Mouse (Mus musculus) urinary bladder, postnatal 14 days (tissue): ENCODE measurements around the gene Serpini1.
"Not testable (repeated sequence)": the region's sequence is repeated elsewhere in the genome, so short reads cannot be mapped to it uniquely, and the experiment has no call there.

ENCODE experiments used
- DNase-seq: peaks from one replicate; pipeline ENCODE4 v3.0.0; 2021; ENCODE audit warnings: low spot score

The Serpini1 gene

GRCm38 (mm10) chr3:75635648-75636047 is 78.3 kb downstream of the Serpini1 start:
- no peak for DNase-seq

- DNase-seq, result no peak
These were observed 82.2 kb downstream of the Serpini1 start for GRCm38 (mm10) chr3:75639546-75639945.

DNA sequence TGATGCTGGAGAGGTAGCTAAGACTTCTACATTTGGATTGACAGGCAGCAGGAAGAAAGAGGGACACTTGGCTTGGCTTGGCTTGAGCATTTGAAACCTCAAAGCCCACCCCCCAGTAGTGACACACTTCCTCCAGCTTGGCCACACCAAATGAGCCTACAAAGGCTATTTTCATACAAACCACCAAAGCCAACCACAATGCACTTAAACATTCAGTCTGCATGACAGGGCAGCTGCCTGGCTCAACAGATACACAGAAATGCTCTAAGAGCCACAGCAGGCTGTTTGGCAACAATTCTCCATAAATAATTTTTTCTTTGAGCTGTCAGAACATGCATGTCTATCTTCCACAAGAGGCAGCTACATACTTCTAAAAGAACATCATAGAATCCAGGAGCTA is 90.2 kb downstream of the Serpini1 start:
- no peak for DNase-seq

- no peak for DNase-seq
These were observed 90.9 kb downstream of the Serpini1 start for GRCm38 (mm10) chr3:75648226-75648625.

- DNase-seq, result not testable (repeated sequence)
These were observed 93.2 kb downstream of the Serpini1 start for GRCm38 (mm10) chr3:75650416-75651154.

DNA sequence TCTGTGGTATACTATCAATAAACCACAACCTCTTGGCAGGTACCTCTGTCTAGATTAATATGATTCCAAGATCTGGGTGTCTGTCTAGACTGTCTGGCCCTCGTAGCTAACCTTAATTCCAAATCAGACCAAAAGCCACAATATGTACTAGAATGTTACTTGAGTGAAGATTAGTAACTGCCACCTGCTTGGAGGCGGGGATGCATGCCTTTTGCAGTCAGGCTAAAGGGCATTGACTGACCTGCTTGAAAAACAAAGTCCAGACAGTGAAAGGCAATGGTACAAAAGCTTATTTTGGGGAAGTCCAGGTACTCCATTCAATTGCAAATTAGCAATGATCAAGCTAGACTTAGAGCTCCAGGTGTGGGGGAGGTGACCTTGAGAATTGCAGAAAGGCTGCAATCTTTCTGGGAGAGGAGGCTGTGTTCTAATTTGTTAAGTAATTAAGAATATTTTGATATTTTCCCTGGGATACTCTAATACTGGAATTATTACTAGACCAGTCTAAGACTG is 94.3 kb downstream of the Serpini1 start:
- no peak for DNase-seq

DNA sequence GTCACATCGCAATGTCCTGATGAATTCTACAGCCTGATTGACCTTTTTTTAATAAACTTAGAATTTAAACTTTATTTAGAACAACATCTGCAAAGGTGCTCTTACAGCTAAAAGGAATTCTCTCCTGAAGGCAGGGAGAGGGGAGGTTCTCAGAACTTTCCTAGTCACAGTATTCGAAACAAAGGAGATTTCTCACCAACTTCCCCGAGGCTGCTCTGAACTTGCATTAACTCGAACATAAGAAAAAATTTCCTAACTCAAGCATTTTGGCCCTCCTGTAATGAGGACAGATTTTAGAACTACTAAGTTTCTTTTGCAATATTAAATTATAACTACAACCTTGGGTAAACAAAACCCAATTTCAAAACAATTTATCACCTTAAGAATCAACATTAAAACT is 96.6 kb downstream of the Serpini1 start:
- not testable (repeated sequence) for DNase-seq

DNA sequence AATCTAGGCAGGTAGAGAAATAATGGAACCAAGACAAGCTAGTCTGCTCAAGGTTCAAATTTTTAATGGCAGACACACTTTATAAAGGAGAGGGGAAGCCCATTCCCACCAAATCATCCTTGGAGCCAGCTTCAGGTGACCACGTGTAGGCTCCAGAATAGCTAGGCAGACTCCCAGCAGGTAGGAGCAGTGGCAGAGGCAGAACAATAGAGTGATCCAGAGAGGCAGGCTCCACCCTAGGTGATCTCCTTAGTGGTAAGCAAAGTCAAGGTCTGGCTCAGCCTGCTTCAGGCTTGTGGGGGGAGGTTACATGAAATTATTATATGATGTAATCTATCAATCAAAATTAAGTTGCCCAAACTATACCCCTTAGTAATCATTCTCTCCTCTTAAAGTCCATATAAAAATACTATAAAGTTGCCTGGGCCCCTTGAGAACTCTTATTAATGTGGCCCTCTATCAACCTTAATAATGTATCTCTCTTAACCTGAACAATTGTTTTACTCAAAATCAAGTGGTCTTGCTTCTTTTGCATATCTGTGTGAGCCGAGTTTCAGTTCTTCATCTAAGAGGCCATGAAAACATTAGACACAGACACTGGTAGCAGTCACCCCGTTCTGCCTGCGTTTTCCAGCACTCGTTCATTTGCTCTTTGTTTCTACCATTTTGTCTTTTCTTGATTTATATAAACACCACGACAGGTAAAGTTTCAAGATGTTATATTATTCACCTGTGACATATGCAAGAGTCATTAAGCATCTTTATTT is 98.4 kb downstream of the Serpini1 start:
- no peak for DNase-seq

GRCm38 (mm10) chr3:75666962-75667361 is 109.6 kb downstream of the Serpini1 start:
- no peak for DNase-seq

- no peak for DNase-seq
These were observed 113.1 kb downstream of the Serpini1 start for GRCm38 (mm10) chr3:75670425-75670824.

DNA sequence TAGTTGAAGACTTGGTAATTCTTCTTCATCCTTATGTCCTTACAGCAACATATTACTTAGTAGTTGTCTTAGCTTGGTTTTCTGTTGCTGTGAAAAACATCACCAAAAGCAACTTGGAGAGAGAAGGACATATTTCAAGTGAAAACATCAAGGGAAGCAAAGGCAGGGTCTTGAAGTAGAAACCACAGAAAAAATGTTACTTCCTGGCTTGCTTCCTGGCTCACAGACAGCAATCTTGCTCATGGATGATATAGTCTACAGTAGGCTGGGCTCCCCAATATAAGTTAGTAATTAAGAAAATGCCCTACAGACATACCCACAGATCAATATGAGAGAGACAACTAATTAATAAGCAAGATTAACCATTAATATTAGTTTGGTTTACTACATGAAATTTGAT is 125.5 kb downstream of the Serpini1 start:
- no peak for DNase-seq

DNA sequence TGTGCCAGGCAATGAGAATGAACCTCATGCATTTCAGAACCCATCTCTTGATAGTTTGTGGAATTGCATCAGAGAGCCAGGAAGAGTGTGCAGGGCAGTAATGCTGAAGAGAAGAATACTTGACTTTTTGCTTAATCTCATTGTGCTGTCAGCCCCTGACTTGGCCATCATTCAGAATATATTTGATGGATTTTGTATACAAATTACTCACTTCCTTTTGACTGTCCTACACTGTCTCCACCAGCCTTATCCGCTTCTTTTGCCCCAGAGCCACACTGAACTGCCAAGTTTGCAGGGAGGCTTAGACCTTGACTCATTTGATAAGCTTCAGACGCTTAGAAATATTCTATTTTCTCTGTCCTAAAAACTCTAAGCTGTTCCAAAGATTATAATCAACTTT is 129.4 kb downstream of the Serpini1 start:
- no peak for DNase-seq

- DNase-seq, result no peak
These were observed 130.0 kb downstream of the Serpini1 start for GRCm38 (mm10) chr3:75687187-75687825.

DNA sequence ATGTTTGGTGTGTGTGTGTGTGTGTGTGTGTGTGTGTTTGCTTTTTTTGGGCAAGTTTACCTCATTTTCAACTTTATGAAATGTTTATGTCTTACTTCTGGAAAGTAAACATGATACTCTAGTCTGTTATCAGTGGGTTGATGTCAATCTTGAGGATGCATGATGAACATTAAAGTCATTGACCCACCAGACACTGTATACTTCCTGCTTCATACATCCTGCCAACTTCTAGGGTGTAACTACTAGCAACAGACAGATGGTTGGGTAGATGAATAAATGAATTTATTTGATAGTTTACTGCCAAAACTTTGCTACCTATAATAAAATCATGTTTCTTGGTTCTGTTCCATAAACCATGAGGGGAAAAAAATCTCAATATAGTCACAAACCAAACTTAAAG is 133.0 kb downstream of the Serpini1 start:
- DNase-seq, result no peak

- no peak for DNase-seq
These were observed 134.7 kb downstream of the Serpini1 start for GRCm38 (mm10) chr3:75692088-75692487.
